Mouse (Mus musculus) urinary bladder, adult 2 months (tissue): ENCODE measurements around the gene Acot8. TPM values are rescaled to one million over a fixed set of nuclear protein-coding genes. Genes with fewer than 3 reads are reported as not detected.

Experiments used
- DNase-seq: peaks from one replicate; pipeline ENCODE4 v3.0.0; 2022; ENCODE audit warnings: low spot score
- polyA plus RNA-seq: library from polyadenylated mRNA; depleted of rRNA; stranded (reverse); fragments of >200 nt; gene quantifications from 2 replicates; pipeline ENCODE4 v1.2.3, GENCODE M21; 2012; rRNA removed

Gene Acot8
- 37.5 and 45.7 TPM in 2 replicates for polyA plus RNA-seq

- DNase-seq: peak; percentile 90
Observed at GRCm38 (mm10) chr2:164804533-164805331, at the start of gene Acot8, which contains the start of gene Zswim3. Acot8 (minus strand) TSS chr2:164804882. Zswim3 (plus strand) TSS chr2:164805098.

- DNase-seq: no peak
Observed at GRCm38 (mm10) chr2:164850061-164850460, 45.4 kb upstream of the Acot8 start.

- DNase-seq: no peak
Observed at GRCm38 (mm10) chr2:164845782-164846181, 41.1 kb upstream of the Acot8 start.

GRCm38 (mm10) chr2:164835164-164835563, 30.5 kb upstream of the Acot8 start:
- DNase-seq: no peak

GRCm38 (mm10) chr2:164834531-164834930, 29.8 kb upstream of the Acot8 start:
- no peak for DNase-seq

- peak; percentile 83 for DNase-seq
Observed at GRCm38 (mm10) chr2:164833314-164833959, 28.8 kb upstream of the Acot8 start, which contains the start of gene Neurl2. Neurl2 (minus strand) TSS chr2:164833456.

- peak; percentile 63 for DNase-seq
Observed at GRCm38 (mm10) chr2:164832748-164833301, 28.1 kb upstream of the Acot8 start, which contains the start of gene Ctsa. Ctsa (plus strand) TSS chr2:164832873.

GRCm38 (mm10) chr2:164832032-164832747, 27.5 kb upstream of the Acot8 start:
- DNase-seq: no peak

- DNase-seq: no peak
Observed at GRCm38 (mm10) chr2:164831029-164831428, 26.3 kb upstream of the Acot8 start.

GRCm38 (mm10) chr2:164829090-164829489, 24.4 kb upstream of the Acot8 start:
- DNase-seq: no peak

- no peak for DNase-seq
Observed at GRCm38 (mm10) chr2:164828437-164828836, 23.8 kb upstream of the Acot8 start, which contains the start of gene Spata25. Spata25 (minus strand) TSS chr2:164828537.

GRCm38 (mm10) chr2:164827146-164827850, 22.6 kb upstream of the Acot8 start:
- no peak for DNase-seq

- no peak for DNase-seq
Observed at GRCm38 (mm10) chr2:164825521-164825920, 20.8 kb upstream of the Acot8 start.

GRCm38 (mm10) chr2:164823969-164824368, 19.3 kb upstream of the Acot8 start:
- no peak for DNase-seq

- DNase-seq: no peak
Observed at GRCm38 (mm10) chr2:164823181-164823585, 18.5 kb upstream of the Acot8 start.

- DNase-seq: peak; percentile 99
Observed at GRCm38 (mm10) chr2:164822636-164823165, 18.0 kb upstream of the Acot8 start, which contains the start of gene Zswim1. Zswim1 (plus strand) TSS chr2:164822686.

- DNase-seq: no peak
Observed at GRCm38 (mm10) chr2:164821060-164821459, 16.4 kb upstream of the Acot8 start.

- no peak for DNase-seq
Observed at GRCm38 (mm10) chr2:164817703-164818102, 13.0 kb upstream of the Acot8 start.

- no peak for DNase-seq
Observed at GRCm38 (mm10) chr2:164817206-164817605, 12.5 kb upstream of the Acot8 start.

GRCm38 (mm10) chr2:164815821-164816220, 11.1 kb upstream of the Acot8 start:
- no peak for DNase-seq

GRCm38 (mm10) chr2:164815348-164815747, 10.7 kb upstream of the Acot8 start:
- no peak for DNase-seq
